Mouse (Mus musculus) liver, embryonic 11.5 days (tissue): ENCODE measurements at regions not wholly inside any gene's neighbourhood (a gene's known extent, or its start where the extent isn't known, plus 50 kb on each side); places are given as distances from the start of the nearest gene placed in this dataset.

Source experiments
- ATAC-seq: fragments of 200-750 bp; cut with Nextera tagmentation; replicated peaks from 2 replicates; pipeline ENCODE4 v1.8.0; 2017; ENCODE audit warnings: moderate number of reproducible peaks, mild to moderate bottlenecking, moderate TSS enrichment, moderate library complexity; ENCODE audit not compliant: low FRiP score
- DNase-seq: peaks from one replicate; pipeline ENCODE4 v3.0.0-alpha.2; 2017; ENCODE audit warnings: low spot score
- H3K27ac ChIP-seq: fragments of 300-500 bp; sonication (generic); 2 replicates; pipeline ENCODE4 v1.5.1; 2014; ENCODE audit warnings: mild to moderate bottlenecking, low read depth, low read length, control low read depth
- H3K27me3 ChIP-seq: fragments of 300-500 bp; sonication (generic); replicated peaks from 2 replicates; pipeline ENCODE4 v1.6.1; 2014; ENCODE audit warnings: low read length, mixed read lengths; ENCODE audit not compliant: control insufficient read depth, insufficient read depth
- H3K36me3 ChIP-seq: fragments of 300-500 bp; sonication (generic); 2 replicates; pipeline ENCODE4 v1.6.1; 2014; ENCODE audit warnings: mild to moderate bottlenecking, low read length, moderate library complexity, mixed read lengths; ENCODE audit not compliant: control insufficient read depth, insufficient read depth
- H3K4me1 ChIP-seq: fragments of 300-500 bp; sonication (generic); replicated peaks from 2 replicates; pipeline ENCODE4 v1.6.1; 2014; ENCODE audit warnings: low read length, mixed read lengths; ENCODE audit not compliant: control insufficient read depth, insufficient read depth
- H3K4me2 ChIP-seq: fragments of 300-500 bp; sonication (generic); 2 replicates; pipeline ENCODE4 v1.6.1; 2014; ENCODE audit warnings: mild to moderate bottlenecking, control low read depth, moderate library complexity
- H3K4me3 ChIP-seq: fragments of 300-500 bp; sonication (generic); 2 replicates; pipeline ENCODE4 v1.5.1; 2014; ENCODE audit warnings: low read depth, low read length, control low read depth
- H3K9ac ChIP-seq: fragments of 300-500 bp; sonication (generic); 2 replicates; pipeline ENCODE4 v1.6.1; 2014; ENCODE audit warnings: low read depth, low read length, control low read depth
- H3K9me3 ChIP-seq: fragments of 300-500 bp; sonication (generic); 2 replicates; pipeline ENCODE4 v1.6.1; 2016; ENCODE audit warnings: low read length, inconsistent platforms, mixed read lengths; ENCODE audit not compliant: control insufficient read depth
- WGBS: fragments of 180-500 bp; shearing (Covaris S2); extraction: QIAGEN DNeasy Blood & Tissue Kit; methylation state at CpG from one replicate; pipeline ENCODE4 v1.1.7; 2014; 5-methylcytosine and 5-hydroxymethylcytosine counted together

GRCm38 (mm10) chr6:143361149-143361725, 194.2 kb downstream of the Etnk1 start:
- no peaks in the 10 kb centered on the region for H3K27me3 ChIP-seq
- H3K9ac ChIP-seq, result no peak overlapping the region
- ATAC-seq (0 out of 2 replicates have a peak, but pooled peaks have one; percentile 41), DNase-seq (no peak)
- H3K9me3 ChIP-seq, result no peaks in the 10 kb centered on the region
- 53% methylated on average over 5 of the region's 5 CpGs for WGBS
- H3K36me3 ChIP-seq, result no peaks in the 10 kb centered on the region
- no peak overlapping the region for H3K27ac ChIP-seq
- no peak overlapping the region for H3K4me3 ChIP-seq
- H3K4me2 ChIP-seq, result no peak overlapping the region
- no peaks in the 10 kb centered on the region for H3K4me1 ChIP-seq

DNA sequence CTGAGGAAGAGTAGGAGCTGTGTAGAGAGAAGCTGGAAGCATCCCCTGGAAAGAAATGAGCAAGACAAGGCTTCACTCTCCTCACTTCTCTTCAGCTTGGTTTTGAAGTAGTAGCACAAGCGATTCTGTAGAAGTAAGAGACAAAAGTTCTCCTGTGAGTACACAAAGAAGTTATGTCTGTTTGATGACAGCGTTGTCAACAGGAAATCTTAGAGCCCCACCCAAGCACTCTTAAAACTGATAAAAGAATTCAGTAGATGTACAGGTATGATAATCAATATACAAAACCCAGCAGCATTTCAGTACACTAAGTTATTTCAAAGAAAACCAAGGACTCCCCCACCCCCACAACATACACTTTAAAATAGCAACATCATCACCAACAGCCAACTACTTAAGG, 194.9 kb downstream of the Etnk1 start:
- ATAC-seq, result no peak
- no peak overlapping the region for H3K4me2 ChIP-seq
- WGBS, result 81% methylated on average over 2 of the region's 2 CpGs
- H3K4me3 ChIP-seq, result no peak overlapping the region
- no peak overlapping the region for H3K27ac ChIP-seq
- no peaks in the 10 kb centered on the region for H3K27me3 ChIP-seq
- H3K9me3 ChIP-seq, result no peaks in the 10 kb centered on the region
- H3K36me3 ChIP-seq, result no peaks in the 10 kb centered on the region
- DNase-seq, result no peak
- no peak overlapping the region for H3K9ac ChIP-seq
- no peaks in the 10 kb centered on the region for H3K4me1 ChIP-seq

DNA sequence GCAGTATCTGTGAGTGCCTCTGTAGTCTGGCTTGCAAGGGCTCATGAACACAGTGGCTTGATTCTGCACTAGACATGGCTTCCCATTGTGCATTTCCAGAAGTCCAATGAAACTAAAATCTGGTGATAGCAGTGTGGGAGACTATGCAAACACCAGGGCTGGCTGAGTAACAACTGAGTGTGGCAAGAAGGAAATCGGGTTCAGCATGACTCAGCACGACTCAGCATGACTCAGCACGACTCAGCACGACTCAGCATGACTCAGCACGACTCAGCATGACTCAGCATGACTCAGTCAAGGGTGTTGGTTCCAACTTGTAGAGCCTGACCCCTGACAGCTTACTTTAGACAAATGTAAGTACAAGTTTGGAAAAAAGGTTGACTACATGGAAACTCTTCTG, 198.8 kb downstream of the Etnk1 start:
- ATAC-seq (no peak), DNase-seq (no peak)
- no peaks in the 10 kb centered on the region for H3K9me3 ChIP-seq
- no peaks in the 10 kb centered on the region for H3K4me1 ChIP-seq
- H3K4me3 ChIP-seq, result no peak overlapping the region
- WGBS, result 84% methylated on average over 5 of the region's 5 CpGs
- no peak overlapping the region for H3K4me2 ChIP-seq
- no peaks in the 10 kb centered on the region for H3K27me3 ChIP-seq
- no peaks in the 10 kb centered on the region for H3K36me3 ChIP-seq
- no peak overlapping the region for H3K9ac ChIP-seq
- no peak overlapping the region for H3K27ac ChIP-seq

- Histone ChIP-seq H3K36me3 (no peaks in the 10 kb centered on the region), H3K4me2 (no peak overlapping the region)
- 69% methylated on average over 3 of the region's 3 CpGs for WGBS
Observed at GRCm38 (mm10) chr6:143367804-143368203, 200.8 kb downstream of the Etnk1 start.

GRCm38 (mm10) chr6:143368646-143369045, 201.6 kb downstream of the Etnk1 start:
- no peak overlapping the region for H3K4me3 ChIP-seq
- H3K27ac ChIP-seq, result no peak overlapping the region
- ATAC-seq (no peak), DNase-seq (no peak)
- no peak overlapping the region for H3K9ac ChIP-seq
- H3K36me3 ChIP-seq, result no peaks in the 10 kb centered on the region
- no peaks in the 10 kb centered on the region for H3K27me3 ChIP-seq
- WGBS, result 67% methylated on average over 8 of the region's 8 CpGs
- no peak overlapping the region for H3K4me2 ChIP-seq
- H3K9me3 ChIP-seq, result no peaks in the 10 kb centered on the region
- H3K4me1 ChIP-seq, result no peaks in the 10 kb centered on the region

More at GRCm38 (mm10) chr6:143367804-143368203, 200.8 kb downstream of the Etnk1 start:
- ATAC-seq, result no peak
- Histone ChIP-seq H3K4me1 (no peaks in the 10 kb centered on the region), H3K27ac (no peak overlapping the region), H3K27me3 (no peaks in the 10 kb centered on the region), H3K9me3 (no peaks in the 10 kb centered on the region), H3K4me3 (no peak overlapping the region), H3K9ac (no peak overlapping the region)
- no peak for DNase-seq

DNA sequence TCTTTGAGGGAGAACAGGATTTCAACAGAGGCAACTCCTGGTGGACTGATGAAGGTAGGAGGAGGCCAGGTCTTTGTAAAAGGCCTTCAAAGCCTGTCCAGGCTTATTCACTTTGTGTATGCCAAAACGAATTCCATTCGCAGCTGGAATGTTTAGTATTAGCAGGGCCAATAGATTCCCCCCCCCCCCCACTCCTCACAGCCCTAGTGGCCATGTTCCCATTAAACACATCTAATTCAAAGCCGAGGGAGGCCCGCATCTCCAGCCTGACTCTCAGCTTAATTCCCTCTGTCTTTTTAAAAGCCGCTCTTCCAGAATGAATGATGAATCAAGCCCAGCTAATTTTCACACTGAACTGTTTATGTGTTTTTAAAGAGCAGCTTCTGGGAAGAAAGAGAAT, 205.5 kb downstream of the Etnk1 start:
- Histone ChIP-seq H3K27me3 (no peaks in the 10 kb centered on the region), H3K9ac (no peak overlapping the region), H3K4me1 (no peaks in the 10 kb centered on the region), H3K9me3 (no peaks in the 10 kb centered on the region), H3K4me3 (no peak overlapping the region), H3K4me2 (no peak overlapping the region), H3K27ac (no peak overlapping the region), H3K36me3 (no peaks in the 10 kb centered on the region)
- 74% methylated on average over 5 of the region's 5 CpGs for WGBS
- no peak for ATAC-seq
- DNase-seq, result no peak

DNA sequence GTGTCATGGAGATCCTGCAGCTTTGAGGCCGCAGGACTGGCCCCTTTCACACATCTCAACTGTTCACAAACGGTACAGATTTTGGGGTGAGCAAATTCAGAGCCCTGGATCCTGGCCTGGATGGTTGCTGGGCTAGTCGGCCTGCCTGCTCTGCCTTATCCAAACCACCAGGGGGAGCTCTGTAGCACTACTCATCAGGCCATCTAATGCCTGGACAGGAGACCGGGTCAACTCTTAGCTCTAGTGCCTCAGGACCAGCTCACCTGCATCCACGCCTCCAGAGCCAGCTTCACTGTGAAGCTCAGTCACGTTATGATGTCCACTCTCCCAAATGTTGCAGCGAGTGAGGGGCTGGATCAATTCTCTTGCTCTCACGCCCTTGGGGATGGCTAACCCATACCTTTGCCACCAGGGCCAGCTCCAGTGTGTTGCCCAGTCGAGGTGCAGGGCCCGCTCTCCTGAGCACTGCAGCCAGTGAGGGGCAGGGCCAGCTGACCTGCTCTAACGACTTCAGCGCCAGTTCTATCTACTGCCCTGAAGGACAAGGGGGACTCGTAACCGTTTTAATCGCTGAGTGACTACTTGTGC, 206.8 kb downstream of the Etnk1 start:
- WGBS, result 54% methylated on average over 15 of the region's 15 CpGs
- no peaks in the 10 kb centered on the region for H3K36me3 ChIP-seq
- H3K9ac ChIP-seq, result no peak overlapping the region
- DNase-seq (no peak), ATAC-seq (peak; percentile 68)
- H3K9me3 ChIP-seq, result no peaks in the 10 kb centered on the region
- no peak overlapping the region for H3K4me2 ChIP-seq
- no peaks in the 10 kb centered on the region for H3K27me3 ChIP-seq
- H3K4me3 ChIP-seq, result no peak overlapping the region
- H3K27ac ChIP-seq, result no peak overlapping the region
- no peaks in the 10 kb centered on the region for H3K4me1 ChIP-seq

DNA sequence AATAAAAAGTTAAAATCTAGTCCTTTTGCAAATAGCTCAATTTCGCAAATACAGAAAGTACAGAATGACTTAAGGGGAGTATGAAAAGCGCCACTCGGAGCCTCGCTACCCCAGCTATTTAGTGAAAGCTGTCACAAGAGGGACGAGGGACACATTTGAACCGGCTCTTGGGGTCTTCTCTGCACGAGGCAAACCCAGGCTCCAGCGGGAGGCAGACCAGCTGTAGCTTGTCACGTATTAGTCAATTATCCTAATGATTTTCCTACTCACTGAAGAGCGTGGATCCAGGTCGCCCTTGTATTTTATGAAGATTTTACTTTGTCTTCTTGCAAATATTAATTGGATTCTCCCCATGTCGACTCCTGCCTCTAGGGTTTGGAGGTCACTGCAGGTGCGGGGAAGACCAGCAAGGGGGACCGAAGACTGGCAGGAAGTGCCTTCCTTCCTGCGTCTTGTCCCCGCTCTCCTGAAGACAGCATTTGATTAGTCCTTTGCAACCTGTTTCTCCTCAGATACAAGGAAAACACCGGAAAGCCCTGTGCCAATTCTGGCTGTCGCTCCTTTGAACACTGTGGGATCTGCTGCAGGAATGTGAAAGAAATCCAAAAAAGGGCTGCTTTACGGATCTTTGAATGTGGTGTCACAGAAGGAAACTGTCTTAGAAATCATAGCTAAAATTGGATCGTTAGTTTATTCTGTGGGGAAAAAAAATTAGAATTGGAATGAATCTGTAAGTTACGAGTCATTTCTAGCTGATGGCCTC, 209.1 kb downstream of the Etnk1 start:
- Histone ChIP-seq H3K4me3 (no peak overlapping the region), H3K27ac (no peak overlapping the region), H3K27me3 (no peaks in the 10 kb centered on the region), H3K9ac (no peak overlapping the region), H3K9me3 (no peaks in the 10 kb centered on the region), H3K4me1 (no peaks in the 10 kb centered on the region), H3K36me3 (no peaks in the 10 kb centered on the region), H3K4me2 (no peak overlapping the region)
- ATAC-seq, result no peak
- WGBS, result 75% methylated on average over 21 of the region's 21 CpGs
- DNase-seq, result no peak

DNA sequence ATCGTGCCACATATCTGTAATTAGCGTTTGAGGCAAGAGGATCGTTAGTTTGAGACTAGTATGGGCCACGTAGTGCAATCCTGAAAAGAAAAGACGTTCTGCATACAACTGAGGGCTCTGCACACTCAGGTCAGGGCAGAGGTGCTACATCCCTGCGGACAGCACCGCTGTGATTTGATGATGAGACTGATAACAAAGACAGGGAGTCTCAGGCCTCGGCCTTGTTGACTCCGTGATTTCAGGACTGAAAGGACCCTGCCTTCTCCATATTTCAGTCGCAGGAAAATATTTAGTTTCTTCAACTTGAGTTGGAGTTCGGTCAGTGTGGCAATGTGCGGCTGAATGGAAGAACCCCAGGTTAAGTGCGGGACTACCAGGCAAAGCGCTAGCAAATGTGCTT, 210.1 kb downstream of the Etnk1 start:
- ATAC-seq (no peak), DNase-seq (no peak)
- H3K9me3 ChIP-seq, result no peaks in the 10 kb centered on the region
- no peaks in the 10 kb centered on the region for H3K4me1 ChIP-seq
- no peaks in the 10 kb centered on the region for H3K27me3 ChIP-seq
- WGBS, result 81% methylated on average over 14 of the region's 14 CpGs
- H3K4me2 ChIP-seq, result no peak overlapping the region
- no peaks in the 10 kb centered on the region for H3K36me3 ChIP-seq
- no peak overlapping the region for H3K27ac ChIP-seq
- H3K9ac ChIP-seq, result no peak overlapping the region
- no peak overlapping the region for H3K4me3 ChIP-seq
